Mouse (Mus musculus): ENCODE measurements at regions not wholly inside any gene's neighbourhood (a gene's known extent, or its start where the extent isn't known, plus 50 kb on each side); places are given as distances from the start of the nearest gene placed in this dataset.

DNA sequence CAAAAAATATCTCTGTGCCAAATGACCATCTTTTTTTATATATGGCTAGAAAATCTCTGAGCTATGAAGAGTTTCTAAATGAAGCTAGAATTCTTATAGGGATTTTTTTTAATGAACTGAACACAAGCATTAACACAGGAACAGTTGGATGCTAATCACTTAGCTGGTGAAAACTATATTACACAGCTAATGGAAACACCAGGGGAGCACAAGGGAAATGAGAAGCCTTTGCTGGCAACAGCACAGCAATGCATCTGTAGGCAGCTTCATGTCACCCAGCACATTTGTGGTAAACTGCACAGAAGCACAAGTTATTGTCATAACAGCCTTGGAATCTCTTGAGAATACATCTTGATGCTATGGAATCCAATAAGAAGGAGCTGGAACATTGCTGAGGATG lies 154.3 kb upstream of the Setmar start:
- TF ChIP-seq EP300 (optimal IDR thresholded peaks at IDR 0.05) (no peak), CTCF (IDR thresholded peaks at IDR 0.05; ENCODE audit: low read depth) (no peak)
